Mouse (Mus musculus) midbrain, postnatal 0 days (tissue): ENCODE data around the gene Abraxas2. TPM values are rescaled to one million over a fixed set of nuclear protein-coding genes. Genes with fewer than 3 reads are reported as not detected.

Experiments used
- ATAC-seq: fragments of 200-750 bp; cut with Nextera tagmentation; 2 replicates; pipeline ENCODE4 v1.8.0; 2017; ENCODE audit warnings: moderate number of reproducible peaks, mild to moderate bottlenecking, moderate TSS enrichment, moderate library complexity; ENCODE audit not compliant: low FRiP score
- DNase-seq: peaks from one replicate; pipeline ENCODE4 v3.0.0-alpha.2; 2015; ENCODE audit warnings: low spot score
- H3K27ac ChIP-seq: fragments of 300-500 bp; sonication (generic); 2 replicates; pipeline ENCODE4 v1.5.1; 2014; ENCODE audit warnings: low read depth, mild to moderate bottlenecking, low read length, mixed read lengths
- H3K27me3 ChIP-seq: fragments of 300-500 bp; sonication (generic); 2 replicates; pipeline ENCODE4 v1.6.1; 2014; ENCODE audit warnings: low read length, control low read depth, mixed read lengths; ENCODE audit not compliant: insufficient read depth
- H3K36me3 ChIP-seq: fragments of 300-500 bp; sonication (generic); 2 replicates; pipeline ENCODE4 v1.6.1; 2014; ENCODE audit warnings: low read length, control low read depth, mixed read lengths; ENCODE audit not compliant: insufficient read depth
- H3K4me1 ChIP-seq: fragments of 300-500 bp; sonication (generic); 2 replicates; pipeline ENCODE4 v1.6.1; 2014; ENCODE audit warnings: mild to moderate bottlenecking, control low read depth, antibody characterized with exemption, low read length, mixed read lengths; ENCODE audit not compliant: insufficient read depth
- H3K4me2 ChIP-seq: fragments of 300-500 bp; sonication (generic); 2 replicates; pipeline ENCODE4 v1.6.1; 2014; ENCODE audit warnings: low read depth, mild to moderate bottlenecking, low read length, mixed read lengths; ENCODE audit not compliant: poor library complexity, severe bottlenecking
- H3K4me3 ChIP-seq: fragments of 300-500 bp; sonication (generic); 2 replicates; pipeline ENCODE4 v1.5.1; 2014; ENCODE audit warnings: low read depth, mild to moderate bottlenecking, low read length, moderate library complexity
- H3K9ac ChIP-seq: fragments of 300-500 bp; sonication (generic); replicated peaks from 2 replicates; pipeline ENCODE4 v1.6.1; 2014; ENCODE audit warnings: mild to moderate bottlenecking, low read length, moderate library complexity, mixed read lengths; ENCODE audit not compliant: poor library complexity, severe bottlenecking
- H3K9me3 ChIP-seq: fragments of 300-500 bp; sonication (generic); 2 replicates; pipeline ENCODE4 v1.6.1; 2016; ENCODE audit warnings: low read length, control low read depth
- CTCF ChIP-seq: IDR thresholded peaks from 2 replicates; pipeline ENCODE4 v1.5.1; 2016; ENCODE audit warnings: antibody characterized with exemption, mild to moderate bottlenecking
- whole genome bisulfite sequencing: fragments of 180-500 bp; shearing (Covaris S2); extraction: QIAGEN DNeasy Blood & Tissue Kit; methylation state at CpG from one replicate; pipeline ENCODE4 v1.1.7; 2014; 5-methylcytosine and 5-hydroxymethylcytosine counted together
- polyA plus RNA-seq: library from polyadenylated mRNA; unstranded; fragments of >200 nt; fragmentation: Nextera tagmentation; extraction: Ambion mirVana; gene quantifications from 2 replicates; pipeline ENCODE4 v1.2.1, GENCODE M21; 2015
- total RNA-seq: library from RNA; depleted of rRNA; stranded (reverse); fragments of >200 nt; gene quantifications from 2 replicates; pipeline ENCODE4 v1.2.3, GENCODE M21; 2014

Gene Abraxas2
- total and polyA plus RNA-seq, 2 experiments from 2014 or later = 28.8 to 31.1 TPM

DNA sequence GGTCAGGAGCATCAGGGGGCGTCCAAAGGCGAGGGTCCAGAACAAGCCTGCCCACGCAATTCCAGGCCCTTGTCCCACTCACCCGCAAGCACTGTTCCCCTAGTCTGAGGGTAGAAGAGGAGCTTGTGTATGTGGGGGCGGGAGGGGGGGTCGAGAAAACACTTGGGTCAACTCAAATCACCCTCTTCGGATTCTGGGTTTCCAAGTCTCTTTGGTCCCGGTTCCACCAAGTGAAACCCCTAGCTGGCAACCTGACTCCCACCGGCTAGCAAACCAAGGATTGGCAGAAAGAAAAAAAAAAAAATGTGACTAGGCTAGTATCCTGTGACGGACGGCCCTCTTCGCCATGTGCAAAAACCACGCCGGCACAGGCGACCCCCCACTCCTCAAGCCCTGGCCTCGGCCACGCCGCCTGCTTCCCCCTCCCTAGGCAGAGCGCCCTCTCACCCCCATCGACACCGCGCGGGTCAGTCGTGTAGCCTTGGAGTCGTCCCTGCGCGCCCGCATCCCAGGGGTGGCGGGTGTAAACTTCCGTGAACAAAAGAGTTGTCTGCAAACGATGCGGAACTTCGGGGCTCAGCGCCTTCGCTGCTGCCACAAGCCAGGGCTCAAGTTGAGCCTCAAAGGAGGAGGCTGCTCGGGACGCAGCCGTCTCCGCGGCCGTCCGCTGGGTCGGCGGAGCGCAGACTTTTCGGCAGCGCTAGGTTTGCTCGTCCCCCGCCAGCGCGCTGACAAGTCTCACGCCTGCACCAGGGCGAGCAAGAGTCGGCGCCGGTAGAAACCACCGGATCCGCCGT is 46.2 kb upstream of the Abraxas2 start:
- peak; percentile 40 for DNase-seq
- Histone ChIP-seq H3K9ac (peak overlapping the region; percentile 63), H3K4me1 (peaks cover 14% of the 10 kb centered on the region), H3K4me2 (peak overlapping the region; percentile 95), H3K27ac (peak overlapping the region; percentile 68), H3K4me3 (peak overlapping the region; percentile 71), H3K9me3 (no peaks in the 10 kb centered on the region), H3K27me3 (no peaks in the 10 kb centered on the region), H3K36me3 (no peaks in the 10 kb centered on the region)
- ATAC-seq = peak; percentile 33; the same call in 1 of the 2 replicates
- TF ChIP-seq CTCF = no peak
- 0% methylated on average over 58 of the region's 59 CpGs for WGBS

DNA sequence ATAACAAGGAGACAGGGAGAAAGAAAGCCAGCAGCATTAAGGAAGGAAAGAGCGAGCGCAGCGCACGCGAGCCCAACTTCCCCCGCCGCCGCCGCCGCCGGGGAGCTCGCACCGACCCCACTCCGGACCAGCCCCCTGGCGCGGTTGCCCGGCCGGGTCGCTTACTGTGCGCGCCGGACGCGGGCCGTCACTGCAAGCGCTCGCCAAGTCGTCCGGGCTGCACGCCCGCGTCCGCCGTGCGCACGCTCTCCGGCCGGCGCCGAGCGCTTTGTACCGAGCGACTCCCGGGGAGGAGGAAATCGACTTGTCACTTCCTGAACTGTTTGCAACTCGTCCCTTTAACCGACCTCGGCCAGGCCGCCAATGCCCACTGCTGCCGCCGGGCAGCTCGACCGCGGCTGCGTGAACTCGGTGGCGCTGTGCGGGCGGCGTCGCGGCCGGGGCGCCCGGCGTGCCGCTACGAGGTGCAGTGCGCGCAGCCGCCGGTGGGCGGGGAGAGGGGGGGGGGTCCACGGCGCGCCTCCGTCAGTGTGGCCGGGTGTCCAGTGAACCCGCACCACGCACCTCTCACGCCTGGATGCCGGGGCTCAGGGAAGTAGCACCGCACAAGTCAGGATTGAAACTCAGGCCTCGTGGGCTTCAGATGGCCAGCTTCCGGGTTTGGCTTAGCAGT is 45.5 kb upstream of the Abraxas2 start, which contains the start of gene Fam53b:
TSS of gene Fam53b (minus strand) at position 471 of the 673 bp plus-strand sequence.
- peak; percentile 31; the same call in 1 of the 2 replicates for TF ChIP-seq CTCF
- ATAC-seq (peak; percentile 70), DNase-seq (peak; percentile 79)
- peak within 1 kb of the TSS; percentile 63 for H3K9ac ChIP-seq
- H3K4me2 ChIP-seq = peak within 1 kb of the TSS; percentile 95
- WGBS = 1% methylated on average over 63 of the region's 85 CpGs
- no peaks in the 10 kb centered on the region for H3K36me3 ChIP-seq
- no peaks in the 10 kb centered on the region for H3K9me3 ChIP-seq
- H3K27me3 ChIP-seq = no peaks in the 10 kb centered on the region
- H3K4me1 ChIP-seq = peaks cover 14% of the 10 kb centered on the region
- peak within 1 kb of the TSS; percentile 71 for H3K4me3 ChIP-seq
- peak within 1 kb of the TSS; percentile 68 for H3K27ac ChIP-seq

DNA sequence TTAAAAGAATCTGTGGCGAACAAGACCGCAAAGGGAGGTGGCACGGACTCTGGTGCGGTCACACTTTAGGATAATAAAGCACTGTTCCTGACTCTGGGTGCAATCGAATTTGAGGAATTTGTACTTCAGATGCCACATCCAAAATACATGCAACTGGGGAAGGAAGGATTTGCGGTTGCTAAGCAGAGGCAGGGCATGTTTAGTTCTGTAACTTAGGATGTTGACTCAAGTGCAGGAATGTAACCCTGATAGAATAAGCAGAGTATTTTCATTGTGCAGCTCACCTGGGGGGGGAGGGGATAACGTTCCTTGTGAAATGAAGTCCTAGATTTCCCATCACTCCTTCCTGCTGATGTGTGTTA is 45.0 kb upstream of the Abraxas2 start:
- H3K4me3 ChIP-seq = peak overlapping the region; percentile 71
- ATAC-seq (no peak), DNase-seq (no peak)
- TF ChIP-seq CTCF = 0 out of 2 replicates have a peak, but pooled peaks have one; percentile 0
- H3K27me3 ChIP-seq = no peaks in the 10 kb centered on the region
- peak overlapping the region; percentile 95 for H3K4me2 ChIP-seq
- H3K36me3 ChIP-seq = no peaks in the 10 kb centered on the region
- peaks cover 10% of the 10 kb centered on the region for H3K4me1 ChIP-seq
- peak overlapping the region; percentile 63 for H3K9ac ChIP-seq
- 1% methylated on average over 7 of the region's 7 CpGs for WGBS
- peak overlapping the region; percentile 68; the same call in 1 of the 2 replicates for H3K27ac ChIP-seq
- no peaks in the 10 kb centered on the region for H3K9me3 ChIP-seq

DNA sequence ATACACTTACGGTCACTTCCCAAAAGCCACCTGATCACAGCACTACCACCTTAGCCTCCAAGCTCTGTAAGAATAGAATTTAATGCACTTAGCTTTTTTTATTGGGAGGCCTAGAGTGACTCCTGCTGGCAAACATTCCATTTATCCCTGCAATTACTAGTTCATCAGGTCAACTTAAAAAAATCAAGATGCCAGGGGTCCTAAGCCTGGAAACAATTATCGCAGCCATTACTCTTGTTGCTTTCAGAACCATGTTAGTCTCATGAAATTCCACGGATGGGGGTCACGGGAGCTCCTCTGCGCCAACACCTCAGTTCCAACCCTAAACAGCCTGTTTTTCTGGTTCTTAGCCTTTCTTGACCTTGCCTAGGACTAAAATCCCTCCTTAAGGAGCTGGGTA is 43.9 kb upstream of the Abraxas2 start:
- no peak overlapping the region for H3K4me2 ChIP-seq
- H3K36me3 ChIP-seq = no peaks in the 10 kb centered on the region
- peak; percentile 37 for TF ChIP-seq CTCF
- no peak overlapping the region for H3K27ac ChIP-seq
- H3K4me3 ChIP-seq = no peak overlapping the region
- no peak overlapping the region for H3K9ac ChIP-seq
- ATAC-seq (no peak), DNase-seq (no peak)
- H3K27me3 ChIP-seq = no peaks in the 10 kb centered on the region
- H3K9me3 ChIP-seq = no peaks in the 10 kb centered on the region
- peaks cover 8% of the 10 kb centered on the region; the same call in 1 of the 2 replicates for H3K4me1 ChIP-seq
- WGBS = 79% methylated on average over 5 of the region's 5 CpGs

DNA sequence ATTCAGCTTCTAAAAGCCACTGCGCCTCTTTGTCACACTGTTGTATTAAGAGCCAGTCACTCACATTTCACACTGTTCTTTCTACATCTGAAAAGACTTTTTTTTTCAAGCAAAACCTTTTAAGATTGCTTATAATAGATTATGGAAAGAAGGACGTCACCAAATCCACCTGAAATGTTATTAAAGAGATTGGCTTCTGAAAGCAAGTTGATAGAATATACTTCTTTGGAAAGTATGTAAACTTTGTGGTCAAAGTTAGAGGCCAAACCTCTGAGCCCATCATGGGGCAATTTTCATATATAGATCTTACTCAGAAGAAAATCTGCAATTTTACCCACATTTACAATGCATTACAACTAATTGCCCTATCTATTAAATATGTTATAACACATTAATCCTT is 42.5 kb upstream of the Abraxas2 start:
- no peak overlapping the region for H3K9ac ChIP-seq
- H3K4me3 ChIP-seq = no peak overlapping the region
- DNase-seq (no peak), ATAC-seq (no peak)
- H3K4me1 ChIP-seq = peaks cover 8% of the 10 kb centered on the region; the same call in 1 of the 2 replicates
- TF ChIP-seq CTCF = no peak
- H3K27me3 ChIP-seq = no peaks in the 10 kb centered on the region
- no peak overlapping the region for H3K4me2 ChIP-seq
- WGBS = 35% methylated on average over 2 of the region's 2 CpGs
- H3K9me3 ChIP-seq = no peaks in the 10 kb centered on the region
- no peak overlapping the region for H3K27ac ChIP-seq
- no peaks in the 10 kb centered on the region for H3K36me3 ChIP-seq

DNA sequence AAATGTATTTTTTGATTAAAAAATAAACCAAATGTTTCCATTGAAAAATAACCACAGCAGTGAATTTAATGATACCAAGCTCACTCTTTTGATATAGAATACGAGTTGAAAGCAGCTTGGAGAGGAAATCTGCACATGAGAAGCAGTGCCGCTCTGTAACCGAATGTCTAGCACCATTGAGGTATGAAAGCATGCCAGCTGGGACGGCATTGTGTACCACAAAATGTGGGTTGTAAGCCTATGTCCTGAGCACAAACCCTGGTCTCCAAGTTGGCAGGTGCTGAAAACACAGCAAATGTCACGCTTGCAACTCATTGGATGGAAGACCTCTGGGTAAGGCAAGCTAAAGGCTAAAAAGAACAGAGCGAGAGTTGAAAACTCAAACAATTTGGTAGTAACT is 42.0 kb upstream of the Abraxas2 start:
- no peak for TF ChIP-seq CTCF
- H3K4me2 ChIP-seq = no peak overlapping the region
- WGBS = 55% methylated on average over 6 of the region's 6 CpGs
- no peak overlapping the region for H3K9ac ChIP-seq
- H3K9me3 ChIP-seq = no peaks in the 10 kb centered on the region
- no peak for ATAC-seq
- no peak overlapping the region for H3K4me3 ChIP-seq
- H3K4me1 ChIP-seq = 0 out of 2 replicates have a peak, but pooled peaks cover 3% of the 10 kb centered on the region
- H3K27me3 ChIP-seq = no peaks in the 10 kb centered on the region
- H3K36me3 ChIP-seq = no peaks in the 10 kb centered on the region
- H3K27ac ChIP-seq = no peak overlapping the region
- no peak for DNase-seq
